Mouse (Mus musculus): ENCODE data around the gene Arhgap30. TPM values are rescaled to one million over a fixed set of nuclear protein-coding genes. Genes with fewer than 3 reads are reported as not detected.
A peak's percentile ranks its signal among the peaks of the same experiment; 100 is the strongest.

The Arhgap30 gene
- polyA plus RNA-seq (2016; fragmentation: Nextera tagmentation; extraction: Ambion mirVana) = 0.41 and 0.95 TPM in 2 replicates

- 76% methylated on average over 15 of the region's 15 CpGs for WGBS
- no peak for DNase-seq (ENCODE audit: low spot score)
- Histone ChIP-seq H3K9me3 (no peaks in the 10 kb centered on the region), H3K36me3 (no peaks in the 10 kb centered on the region), H3K27me3 (ENCODE audit: insufficient read depth, poor library complexity, severe bottlenecking) (peaks cover 25% of the 10 kb centered on the region), H3K4me3 (no peak within 1 kb of the TSS), H3K4me1 (peaks cover 6% of the 10 kb centered on the region; the same call in 1 of the 2 replicates), H3K27ac (no peak within 1 kb of the TSS)
These were observed at the start of gene Arhgap30 for GRCm38 (mm10) chr1:171388376-171389102. Gene Arhgap30, plus strand, starts transcription at chr1:171388954.

DNA sequence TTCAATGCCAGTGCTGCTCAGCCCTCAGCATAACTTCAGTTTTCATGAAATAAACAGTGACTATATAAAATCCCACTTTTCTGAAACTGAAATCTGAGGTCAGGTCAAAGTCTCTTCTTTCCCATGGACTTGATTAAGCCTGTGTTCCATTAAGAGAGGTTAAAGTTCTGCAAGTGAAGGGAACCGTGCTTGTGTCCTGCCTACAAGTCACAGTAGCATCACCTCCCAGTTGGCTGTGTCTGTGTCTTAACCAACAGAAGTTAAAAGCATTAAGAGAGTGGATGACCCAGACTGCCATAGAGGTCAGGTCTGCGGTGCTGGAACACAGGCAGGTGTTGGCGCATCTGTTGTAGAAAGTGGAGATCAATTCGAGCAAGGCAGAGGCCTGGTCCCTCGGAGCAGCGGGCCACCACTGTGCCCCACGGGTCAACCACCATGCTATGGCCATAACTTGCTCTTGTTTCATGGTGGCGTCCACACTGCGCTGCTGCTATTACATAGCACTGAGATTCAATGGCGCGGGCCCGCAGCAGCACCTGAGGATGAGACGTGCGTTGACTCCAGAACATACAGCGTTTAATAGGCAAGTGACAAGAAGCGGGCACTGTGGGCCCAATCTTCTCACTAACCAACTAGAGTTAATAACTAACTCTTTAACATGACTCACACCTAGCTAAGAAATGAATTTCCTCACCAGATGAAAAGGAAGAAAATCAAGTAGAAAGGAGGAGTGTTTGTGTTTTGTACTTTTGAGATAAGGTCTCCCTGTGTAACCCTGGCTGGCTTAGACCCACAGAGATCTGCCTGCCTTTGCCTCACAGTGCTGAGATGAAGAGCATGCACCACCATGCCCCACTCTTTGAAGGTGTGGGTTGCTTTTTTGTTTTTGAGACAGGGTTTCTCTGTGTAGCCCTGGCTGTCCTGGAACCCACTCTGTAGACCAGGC, 46.2 kb upstream of the Arhgap30 start:
- WGBS = 93% methylated on average over 16 of the region's 16 CpGs
- H3K27ac ChIP-seq = no peak overlapping the region
- 0 out of 2 replicates have a peak, but pooled peaks cover 6% of the 10 kb centered on the region for H3K9me3 ChIP-seq
- H3K27me3 ChIP-seq (ENCODE audit: insufficient read depth, poor library complexity, severe bottlenecking) = no peaks in the 10 kb centered on the region
- no peak for DNase-seq (ENCODE audit: low spot score)
- no peak overlapping the region for H3K4me3 ChIP-seq
- peaks cover 9% of the 10 kb centered on the region; the same call in 1 of the 2 replicates for H3K4me1 ChIP-seq
- peaks cover 59% of the 10 kb centered on the region for H3K36me3 ChIP-seq

DNA sequence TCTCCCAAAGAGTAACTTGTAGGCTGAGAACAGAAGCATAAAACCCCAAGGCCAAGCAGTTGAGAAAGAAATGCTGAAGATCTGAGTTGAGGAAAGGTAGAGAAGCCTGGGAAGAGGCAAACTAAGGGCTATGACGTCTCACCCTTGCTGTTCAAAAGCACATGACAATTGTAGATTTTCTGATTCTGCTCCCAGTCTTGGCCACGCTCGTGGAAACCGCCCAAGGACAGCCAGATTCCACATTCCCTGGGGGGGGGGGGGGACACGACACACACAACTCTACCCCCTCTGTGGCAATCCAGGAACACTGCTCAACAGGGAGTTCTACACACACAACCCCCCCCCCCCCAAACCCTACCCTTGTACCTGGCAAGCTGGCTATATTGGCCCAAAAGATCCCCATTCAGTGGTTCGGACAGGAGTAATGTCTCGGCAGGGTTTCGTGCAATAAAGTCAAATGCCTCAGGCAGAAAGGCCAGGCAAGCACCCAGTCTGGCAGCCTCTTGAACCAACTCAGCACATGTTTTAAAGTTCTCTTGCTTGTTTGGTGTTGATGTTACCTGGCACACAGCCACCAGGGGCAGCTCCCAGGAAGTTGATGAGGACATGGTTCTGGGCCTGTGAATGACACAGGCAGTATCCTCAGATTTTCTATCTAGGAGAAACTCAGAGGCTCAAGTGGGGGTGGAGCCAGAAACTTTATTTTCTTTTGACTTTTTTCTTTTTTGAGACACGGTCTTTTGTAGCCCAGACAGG, 44.7 kb upstream of the Arhgap30 start:
- no peak overlapping the region for H3K4me3 ChIP-seq
- peaks cover 9% of the 10 kb centered on the region; the same call in 1 of the 2 replicates for H3K4me1 ChIP-seq
- peak; percentile 79 for DNase-seq (ENCODE audit: low spot score)
- no peak overlapping the region for H3K27ac ChIP-seq
- H3K9me3 ChIP-seq = 0 out of 2 replicates have a peak, but pooled peaks cover 6% of the 10 kb centered on the region
- WGBS = 80% methylated on average over 9 of the region's 9 CpGs
- peaks cover 50% of the 10 kb centered on the region for H3K36me3 ChIP-seq
- H3K27me3 ChIP-seq (ENCODE audit: insufficient read depth, poor library complexity, severe bottlenecking) = no peaks in the 10 kb centered on the region

- peak overlapping the region; percentile 95 for H3K4me3 ChIP-seq
- H3K4me1 ChIP-seq = peaks cover 9% of the 10 kb centered on the region; the same call in 1 of the 2 replicates
- no peak for DNase-seq (ENCODE audit: low spot score)
- 0 out of 2 replicates have a peak, but pooled peaks cover 6% of the 10 kb centered on the region for H3K9me3 ChIP-seq
- H3K27me3 ChIP-seq (ENCODE audit: insufficient read depth, poor library complexity, severe bottlenecking) = no peaks in the 10 kb centered on the region
- peaks cover 44% of the 10 kb centered on the region for H3K36me3 ChIP-seq
- H3K27ac ChIP-seq = peak overlapping the region; percentile 93; the same call in 1 of the 2 replicates
- WGBS = 71% methylated on average over 9 of the region's 9 CpGs
These were observed 44.0 kb upstream of the Arhgap30 start for GRCm38 (mm10) chr1:171344715-171345114.

GRCm38 (mm10) chr1:171345225-171346094, 43.3 kb upstream of the Arhgap30 start, which contains the start of the genes Nit1 and Pfdn2:
Gene Nit1, minus strand, starts transcription at chr1:171345646.
Gene Pfdn2, plus strand, starts transcription at chr1:171345670.
- Histone ChIP-seq H3K4me1 (peaks cover 9% of the 10 kb centered on the region; the same call in 1 of the 2 replicates), H3K27me3 (ENCODE audit: insufficient read depth, poor library complexity, severe bottlenecking) (no peaks in the 10 kb centered on the region), H3K9me3 (0 out of 2 replicates have a peak, but pooled peaks cover 6% of the 10 kb centered on the region), H3K4me3 (peak within 1 kb of the TSS; percentile 95), H3K27ac (peak within 1 kb of the TSS; percentile 93), H3K36me3 (peaks cover 36% of the 10 kb centered on the region)
- peak; percentile 98 for DNase-seq (ENCODE audit: low spot score)
- under 1% methylated on average over 53 of the region's 53 CpGs for WGBS

DNA sequence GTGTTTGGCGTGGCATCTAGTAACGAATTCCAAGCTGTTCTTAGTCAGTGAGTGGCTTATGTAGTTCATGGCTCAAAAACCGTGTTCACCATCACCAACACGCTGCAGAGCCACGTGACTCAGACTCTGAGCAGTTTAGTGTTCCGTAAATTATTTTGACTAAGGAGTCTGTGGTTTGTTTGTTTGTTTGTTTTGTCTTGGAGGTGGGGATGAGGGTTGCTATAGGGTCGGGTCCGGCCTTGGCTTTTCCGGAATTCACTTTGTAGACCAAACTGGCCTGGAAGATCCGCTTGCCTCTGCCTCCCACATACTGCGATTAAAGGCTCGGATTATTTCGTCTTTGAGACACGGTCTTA, 42.7 kb upstream of the Arhgap30 start:
- Histone ChIP-seq H3K27ac (peak overlapping the region; percentile 93), H3K4me1 (peaks cover 9% of the 10 kb centered on the region; the same call in 1 of the 2 replicates), H3K27me3 (ENCODE audit: insufficient read depth, poor library complexity, severe bottlenecking) (no peaks in the 10 kb centered on the region), H3K4me3 (peak overlapping the region; percentile 95), H3K36me3 (peaks cover 30% of the 10 kb centered on the region), H3K9me3 (0 out of 2 replicates have a peak, but pooled peaks cover 6% of the 10 kb centered on the region)
- WGBS = under 1% methylated on average over 14 of the region's 14 CpGs
- DNase-seq (ENCODE audit: low spot score) = no peak

DNA sequence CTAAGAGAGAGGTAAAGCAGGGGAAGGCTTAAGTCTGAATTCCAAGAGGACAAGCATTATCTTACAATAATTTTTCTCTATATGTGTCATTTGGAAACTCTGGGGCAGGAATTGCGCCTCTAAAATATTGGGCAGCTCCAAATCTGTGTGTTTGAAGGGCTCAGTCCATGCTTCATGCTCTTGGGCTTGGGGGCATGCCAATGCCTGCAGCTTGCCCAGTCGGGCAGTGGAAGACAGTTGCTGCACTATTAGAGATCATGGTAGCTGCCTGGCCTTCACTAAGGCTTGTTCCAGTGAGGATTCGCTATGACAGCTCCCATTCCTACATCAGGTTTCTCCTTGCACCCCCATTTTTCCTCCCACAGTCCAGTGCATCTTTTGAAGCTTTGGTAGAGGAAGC, 40.1 kb upstream of the Arhgap30 start:
- 0 out of 2 replicates have a peak, but pooled peaks cover 6% of the 10 kb centered on the region for H3K9me3 ChIP-seq
- peaks cover 5% of the 10 kb centered on the region; the same call in 1 of the 2 replicates for H3K36me3 ChIP-seq
- WGBS = 90% methylated on average over 3 of the region's 3 CpGs
- no peak overlapping the region for H3K4me3 ChIP-seq
- no peak for DNase-seq (ENCODE audit: low spot score)
- H3K27me3 ChIP-seq (ENCODE audit: insufficient read depth, poor library complexity, severe bottlenecking) = no peaks in the 10 kb centered on the region
- peaks cover 13% of the 10 kb centered on the region; the same call in 1 of the 2 replicates for H3K4me1 ChIP-seq
- no peak overlapping the region for H3K27ac ChIP-seq

- peaks cover 13% of the 10 kb centered on the region; the same call in 1 of the 2 replicates for H3K4me1 ChIP-seq
- H3K36me3 ChIP-seq = peaks cover 5% of the 10 kb centered on the region; the same call in 1 of the 2 replicates
- H3K27ac ChIP-seq = no peak overlapping the region
- DNase-seq (ENCODE audit: low spot score) = no peak
- H3K4me3 ChIP-seq = no peak overlapping the region
- 0 out of 2 replicates have a peak, but pooled peaks cover 6% of the 10 kb centered on the region for H3K9me3 ChIP-seq
- WGBS = 96% methylated on average over 2 of the region's 2 CpGs
- no peaks in the 10 kb centered on the region for H3K27me3 ChIP-seq (ENCODE audit: insufficient read depth, poor library complexity, severe bottlenecking)
These were observed 39.5 kb upstream of the Arhgap30 start for GRCm38 (mm10) chr1:171349210-171349609.

DNA sequence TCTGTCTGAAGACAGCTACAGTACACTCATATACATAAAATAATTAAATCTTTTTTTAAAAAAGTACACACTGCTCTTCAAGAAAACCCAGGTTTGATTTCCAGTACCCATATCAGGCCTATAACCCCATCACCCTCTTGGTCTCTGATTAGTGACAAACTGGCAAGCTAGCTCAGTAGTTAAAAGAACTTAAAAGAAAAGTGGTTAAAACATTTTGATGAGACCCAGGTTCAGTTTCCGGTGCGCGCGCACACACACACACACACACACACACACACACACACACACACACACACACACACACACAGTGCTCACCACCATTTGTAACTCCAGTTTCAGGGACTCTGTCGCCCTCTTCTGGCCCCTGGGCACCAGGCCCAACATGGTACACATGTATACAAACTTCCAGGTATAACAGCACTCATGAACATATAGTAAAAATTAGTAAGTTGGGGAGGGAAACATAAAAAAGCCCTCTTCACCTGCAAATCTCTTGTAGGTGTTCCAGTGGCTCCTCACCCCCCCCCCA, 32.9 kb upstream of the Arhgap30 start:
- H3K36me3 ChIP-seq = peaks cover 30% of the 10 kb centered on the region
- H3K9me3 ChIP-seq = no peaks in the 10 kb centered on the region
- WGBS = 77% methylated on average over 4 of the region's 5 CpGs
- H3K4me1 ChIP-seq = peaks cover 12% of the 10 kb centered on the region
- no peaks in the 10 kb centered on the region for H3K27me3 ChIP-seq (ENCODE audit: insufficient read depth, poor library complexity, severe bottlenecking)
- H3K27ac ChIP-seq = no peak overlapping the region
- no peak for DNase-seq (ENCODE audit: low spot score)
- no peak overlapping the region for H3K4me3 ChIP-seq

- H3K27me3 ChIP-seq (ENCODE audit: insufficient read depth, poor library complexity, severe bottlenecking) = no peaks in the 10 kb centered on the region
- no peak overlapping the region for H3K4me3 ChIP-seq
- no peak overlapping the region for H3K27ac ChIP-seq
- peaks cover 16% of the 10 kb centered on the region for H3K4me1 ChIP-seq
- 87% methylated on average over 2 of the region's 2 CpGs for WGBS
- no peaks in the 10 kb centered on the region for H3K9me3 ChIP-seq
- peaks cover 30% of the 10 kb centered on the region for H3K36me3 ChIP-seq
- no peak for DNase-seq (ENCODE audit: low spot score)
These were observed 31.9 kb upstream of the Arhgap30 start for GRCm38 (mm10) chr1:171356814-171357213.

- no peaks in the 10 kb centered on the region for H3K9me3 ChIP-seq
- peaks cover 30% of the 10 kb centered on the region for H3K36me3 ChIP-seq
- 79% methylated on average over 4 of the region's 4 CpGs for WGBS
- H3K4me3 ChIP-seq = no peak overlapping the region
- no peak for DNase-seq (ENCODE audit: low spot score)
- no peak overlapping the region for H3K27ac ChIP-seq
- peaks cover 12% of the 10 kb centered on the region for H3K4me1 ChIP-seq
- no peaks in the 10 kb centered on the region for H3K27me3 ChIP-seq (ENCODE audit: insufficient read depth, poor library complexity, severe bottlenecking)
These were observed 30.3 kb upstream of the Arhgap30 start for GRCm38 (mm10) chr1:171358421-171358820.
